Mouse (Mus musculus): Measurements from ENCODE around the gene Ncam2. TPM values are rescaled to one million over a fixed set of nuclear protein-coding genes. Genes with fewer than 3 reads are reported as not detected.

Gene Ncam2
- polyA plus RNA-seq, 1 experiment from 2014 or later: 1.3 TPM

GRCm38 (mm10) chr16:81221176-81221575 lies 20.7 kb downstream of the Ncam2 start:
- no peaks in the 10 kb centered on the region for H3K36me3 ChIP-seq
- no peak overlapping the region for H3K27ac ChIP-seq (replicated peaks)
- peaks cover 9% of the 10 kb centered on the region for H3K4me1 ChIP-seq
- no peak overlapping the region for H3K4me3 ChIP-seq
- 78% methylated on average over 3 of the region's 3 CpGs for WGBS
- H3K27me3 ChIP-seq (ENCODE audit: low read depth, poor library complexity, severe bottlenecking): no peaks in the 10 kb centered on the region
- no peak for DNase-seq (ENCODE audit: low spot score)
- no peaks in the 10 kb centered on the region for H3K9me3 ChIP-seq (replicated peaks)

- H3K9me3 ChIP-seq (replicated peaks): no peaks in the 10 kb centered on the region
- H3K27me3 ChIP-seq (ENCODE audit: low read depth, poor library complexity, severe bottlenecking): no peaks in the 10 kb centered on the region
- 43% methylated on average over 1 of the region's 1 CpGs for WGBS
- H3K4me3 ChIP-seq: no peak overlapping the region
- H3K27ac ChIP-seq (replicated peaks): no peak overlapping the region
- H3K4me1 ChIP-seq: peaks cover 9% of the 10 kb centered on the region
- H3K36me3 ChIP-seq: no peaks in the 10 kb centered on the region
- DNase-seq (ENCODE audit: low spot score): no peak
Measured at GRCm38 (mm10) chr16:81223841-81224240, 23.3 kb downstream of the Ncam2 start.

- Histone ChIP-seq H3K4me3 (no peak overlapping the region), H3K27me3 (ENCODE audit: low read depth, poor library complexity, severe bottlenecking) (no peaks in the 10 kb centered on the region), H3K9me3 (replicated peaks) (no peaks in the 10 kb centered on the region), H3K4me1 (peaks cover 9% of the 10 kb centered on the region), H3K27ac (replicated peaks) (no peak overlapping the region), H3K36me3 (no peaks in the 10 kb centered on the region)
- no peak for DNase-seq (ENCODE audit: low spot score)
Measured at GRCm38 (mm10) chr16:81224253-81224652, 23.8 kb downstream of the Ncam2 start.

GRCm38 (mm10) chr16:81254875-81255274 lies 54.4 kb downstream of the Ncam2 start:
- no peaks in the 10 kb centered on the region for H3K36me3 ChIP-seq
- no peaks in the 10 kb centered on the region for H3K27me3 ChIP-seq (ENCODE audit: low read depth, poor library complexity, severe bottlenecking)
- H3K4me1 ChIP-seq: no peaks in the 10 kb centered on the region
- DNase-seq (ENCODE audit: low spot score): no peak
- no peak overlapping the region for H3K4me3 ChIP-seq
- no peaks in the 10 kb centered on the region for H3K9me3 ChIP-seq (replicated peaks)
- no peak overlapping the region for H3K27ac ChIP-seq (replicated peaks)

- Histone ChIP-seq H3K4me1 (no peaks in the 10 kb centered on the region), H3K9me3 (replicated peaks) (no peaks in the 10 kb centered on the region), H3K4me3 (no peak overlapping the region), H3K27ac (replicated peaks) (no peak overlapping the region), H3K27me3 (ENCODE audit: low read depth, poor library complexity, severe bottlenecking) (no peaks in the 10 kb centered on the region), H3K36me3 (no peaks in the 10 kb centered on the region)
- WGBS: 95% methylated on average over 2 of the region's 2 CpGs
- no peak for DNase-seq (ENCODE audit: low spot score)
Measured at GRCm38 (mm10) chr16:81260429-81260828, 59.9 kb downstream of the Ncam2 start.

- 92% methylated on average over 2 of the region's 2 CpGs for WGBS
- Histone ChIP-seq H3K27ac (replicated peaks) (no peak overlapping the region), H3K9me3 (replicated peaks) (no peaks in the 10 kb centered on the region), H3K4me1 (no peaks in the 10 kb centered on the region), H3K27me3 (ENCODE audit: low read depth, poor library complexity, severe bottlenecking) (no peaks in the 10 kb centered on the region), H3K36me3 (no peaks in the 10 kb centered on the region), H3K4me3 (no peak overlapping the region)
- DNase-seq (ENCODE audit: low spot score): no peak
Measured at GRCm38 (mm10) chr16:81273597-81274360, 73.3 kb downstream of the Ncam2 start.

- Histone ChIP-seq H3K36me3 (no peaks in the 10 kb centered on the region), H3K4me3 (no peak overlapping the region), H3K4me1 (no peaks in the 10 kb centered on the region), H3K27ac (replicated peaks) (no peak overlapping the region), H3K27me3 (ENCODE audit: low read depth, poor library complexity, severe bottlenecking) (no peaks in the 10 kb centered on the region), H3K9me3 (replicated peaks) (no peaks in the 10 kb centered on the region)
- 45% methylated on average over 5 of the region's 5 CpGs for WGBS
- peak; percentile 23 for DNase-seq (ENCODE audit: low spot score)
Measured at GRCm38 (mm10) chr16:81284241-81284640, 83.7 kb downstream of the Ncam2 start.

- Histone ChIP-seq H3K9me3 (replicated peaks) (no peaks in the 10 kb centered on the region), H3K4me3 (no peak overlapping the region), H3K27ac (replicated peaks) (0 out of 2 replicates have a peak overlapping the region, but pooled peaks have one; percentile 28), H3K4me1 (no peaks in the 10 kb centered on the region), H3K27me3 (ENCODE audit: low read depth, poor library complexity, severe bottlenecking) (no peaks in the 10 kb centered on the region), H3K36me3 (no peaks in the 10 kb centered on the region)
- WGBS: 51% methylated on average over 7 of the region's 7 CpGs
- no peak for DNase-seq (ENCODE audit: low spot score)
Measured at GRCm38 (mm10) chr16:81284859-81285837, 84.7 kb downstream of the Ncam2 start.

GRCm38 (mm10) chr16:81285882-81286281 lies 85.4 kb downstream of the Ncam2 start:
- Histone ChIP-seq H3K27me3 (ENCODE audit: low read depth, poor library complexity, severe bottlenecking) (no peaks in the 10 kb centered on the region), H3K36me3 (no peaks in the 10 kb centered on the region), H3K9me3 (replicated peaks) (no peaks in the 10 kb centered on the region), H3K4me3 (no peak overlapping the region), H3K4me1 (no peaks in the 10 kb centered on the region), H3K27ac (replicated peaks) (no peak overlapping the region)
- WGBS: 96% methylated on average over 2 of the region's 2 CpGs
- no peak for DNase-seq (ENCODE audit: low spot score)

- DNase-seq (ENCODE audit: low spot score): no peak
- Histone ChIP-seq H3K27me3 (ENCODE audit: low read depth, poor library complexity, severe bottlenecking) (no peaks in the 10 kb centered on the region), H3K27ac (replicated peaks) (no peak overlapping the region), H3K9me3 (replicated peaks) (no peaks in the 10 kb centered on the region), H3K4me1 (no peaks in the 10 kb centered on the region), H3K4me3 (no peak overlapping the region), H3K36me3 (no peaks in the 10 kb centered on the region)
- 86% methylated on average over 2 of the region's 2 CpGs for WGBS
Measured at GRCm38 (mm10) chr16:81303806-81304205, 103.3 kb downstream of the Ncam2 start.

GRCm38 (mm10) chr16:81309215-81309614 lies 108.7 kb downstream of the Ncam2 start:
- H3K4me3 ChIP-seq: no peak overlapping the region
- DNase-seq (ENCODE audit: low spot score): no peak
- H3K27me3 ChIP-seq (ENCODE audit: low read depth, poor library complexity, severe bottlenecking): no peaks in the 10 kb centered on the region
- WGBS: 90% methylated on average over 3 of the region's 3 CpGs
- no peaks in the 10 kb centered on the region for H3K4me1 ChIP-seq
- no peaks in the 10 kb centered on the region for H3K9me3 ChIP-seq (replicated peaks)
- no peak overlapping the region for H3K27ac ChIP-seq (replicated peaks)
- H3K36me3 ChIP-seq: no peaks in the 10 kb centered on the region

GRCm38 (mm10) chr16:81319037-81319436 lies 118.5 kb downstream of the Ncam2 start:
- 89% methylated on average over 1 of the region's 1 CpGs for WGBS
- no peaks in the 10 kb centered on the region for H3K9me3 ChIP-seq (replicated peaks)
- no peak overlapping the region for H3K27ac ChIP-seq (replicated peaks)
- H3K36me3 ChIP-seq: no peaks in the 10 kb centered on the region
- DNase-seq (ENCODE audit: low spot score): no peak
- H3K4me3 ChIP-seq: no peak overlapping the region
- no peaks in the 10 kb centered on the region for H3K4me1 ChIP-seq
- no peaks in the 10 kb centered on the region for H3K27me3 ChIP-seq (ENCODE audit: low read depth, poor library complexity, severe bottlenecking)

- 20% methylated on average over 2 of the region's 2 CpGs for WGBS
- DNase-seq (ENCODE audit: low spot score): no peak
- no peaks in the 10 kb centered on the region for H3K4me1 ChIP-seq
- no peaks in the 10 kb centered on the region for H3K27me3 ChIP-seq (ENCODE audit: low read depth, poor library complexity, severe bottlenecking)
- H3K4me3 ChIP-seq: no peak overlapping the region
- H3K36me3 ChIP-seq: no peaks in the 10 kb centered on the region
- no peaks in the 10 kb centered on the region for H3K9me3 ChIP-seq (replicated peaks)
- no peak overlapping the region for H3K27ac ChIP-seq (replicated peaks)
Measured at GRCm38 (mm10) chr16:81330539-81330938, 130.0 kb downstream of the Ncam2 start.

Measured in midbrain, embryonic 10.5 days (tissue).